Mouse (Mus musculus): Measurements from ENCODE around the gene Pdk1. TPM values are rescaled to one million over a fixed set of nuclear protein-coding genes. Genes with fewer than 3 reads are reported as not detected.
A peak's percentile ranks its signal among the peaks of the same experiment; 100 is the strongest.

Pdk1 gene
- polyA plus RNA-seq, 1 experiment from 2014 or later = 27.1 TPM

- Histone ChIP-seq H3K27ac (ENCODE audit: low read depth) (no peak overlapping the region), H3K4me3 (ENCODE audit: low read depth, low read length) (no peak overlapping the region), H3K9ac (replicated peaks) (no peak overlapping the region), H3K36me3 (replicated peaks; ENCODE audit: insufficient read depth, low read length) (peaks cover 72% of the 10 kb centered on the region), H3K4me1 (ENCODE audit: insufficient read depth) (no peaks in the 10 kb centered on the region), H3K4me2 (ENCODE audit: low read depth, low read length) (no peak overlapping the region), H3K27me3 (ENCODE audit: insufficient read depth, low read length) (no peaks in the 10 kb centered on the region), H3K9me3 (ENCODE audit: low read length) (no peaks in the 10 kb centered on the region)
- no peak for DNase-seq
- 93% methylated on average over 2 of the region's 2 CpGs for WGBS (ENCODE audit: insufficient replicate concordance)
- no peak for ATAC-seq
- TF ChIP-seq CTCF (IDR thresholded peaks at IDR 0.05; ENCODE audit: low read depth) (no peak), EP300 (IDR thresholded peaks at IDR 0.05; ENCODE audit: low read depth) (no peak)
These were observed 18.5 kb downstream of the Pdk1 start for GRCm38 (mm10) chr2:71891536-71891935.

GRCm38 (mm10) chr2:71892741-71893349, 19.8 kb downstream of the Pdk1 start:
- Histone ChIP-seq H3K9me3 (ENCODE audit: low read length) (no peaks in the 10 kb centered on the region), H3K4me1 (ENCODE audit: insufficient read depth) (no peaks in the 10 kb centered on the region), H3K9ac (replicated peaks) (no peak overlapping the region), H3K36me3 (replicated peaks; ENCODE audit: insufficient read depth, low read length) (peaks cover 73% of the 10 kb centered on the region), H3K27me3 (ENCODE audit: insufficient read depth, low read length) (no peaks in the 10 kb centered on the region), H3K27ac (ENCODE audit: low read depth) (no peak overlapping the region), H3K4me3 (ENCODE audit: low read depth, low read length) (no peak overlapping the region), H3K4me2 (ENCODE audit: low read depth, low read length) (no peak overlapping the region)
- ATAC-seq (no peak), DNase-seq (no peak)
- 89% methylated on average over 7 of the region's 7 CpGs for WGBS (ENCODE audit: insufficient replicate concordance)
- TF ChIP-seq CTCF (IDR thresholded peaks at IDR 0.05; ENCODE audit: low read depth) (no peak), EP300 (IDR thresholded peaks at IDR 0.05; ENCODE audit: low read depth) (no peak)

- WGBS (ENCODE audit: insufficient replicate concordance) = 84% methylated on average over 13 of the region's 13 CpGs
- Histone ChIP-seq H3K4me3 (ENCODE audit: low read depth, low read length) (no peak overlapping the region), H3K4me2 (ENCODE audit: low read depth, low read length) (no peak overlapping the region), H3K9ac (replicated peaks) (no peak overlapping the region), H3K4me1 (ENCODE audit: insufficient read depth) (no peaks in the 10 kb centered on the region), H3K27ac (ENCODE audit: low read depth) (no peak overlapping the region), H3K27me3 (ENCODE audit: insufficient read depth, low read length) (no peaks in the 10 kb centered on the region), H3K36me3 (replicated peaks; ENCODE audit: insufficient read depth, low read length) (peaks cover 68% of the 10 kb centered on the region), H3K9me3 (ENCODE audit: low read length) (no peaks in the 10 kb centered on the region)
- TF ChIP-seq EP300 (IDR thresholded peaks at IDR 0.05; ENCODE audit: low read depth) = no peak
- no peak for TF ChIP-seq CTCF (IDR thresholded peaks at IDR 0.05; ENCODE audit: low read depth)
- ATAC-seq (no peak), DNase-seq (no peak)
These were observed 22.7 kb downstream of the Pdk1 start for GRCm38 (mm10) chr2:71895596-71896286.

GRCm38 (mm10) chr2:71897420-71897819, 24.4 kb downstream of the Pdk1 start:
- ATAC-seq = no peak
- no peak overlapping the region for H3K27ac ChIP-seq (ENCODE audit: low read depth)
- no peak overlapping the region for H3K4me3 ChIP-seq (ENCODE audit: low read depth, low read length)
- no peaks in the 10 kb centered on the region for H3K4me1 ChIP-seq (ENCODE audit: insufficient read depth)
- DNase-seq = no peak
- 89% methylated on average over 12 of the region's 12 CpGs for WGBS (ENCODE audit: insufficient replicate concordance)
- TF ChIP-seq CTCF (IDR thresholded peaks at IDR 0.05; ENCODE audit: low read depth) = no peak
- TF ChIP-seq EP300 (IDR thresholded peaks at IDR 0.05; ENCODE audit: low read depth) = no peak
- no peak overlapping the region for H3K9ac ChIP-seq (replicated peaks)
- H3K4me2 ChIP-seq (ENCODE audit: low read depth, low read length) = no peak overlapping the region
- H3K27me3 ChIP-seq (ENCODE audit: insufficient read depth, low read length) = no peaks in the 10 kb centered on the region
- peaks cover 62% of the 10 kb centered on the region for H3K36me3 ChIP-seq (replicated peaks; ENCODE audit: insufficient read depth, low read length)
- no peaks in the 10 kb centered on the region for H3K9me3 ChIP-seq (ENCODE audit: low read length)

- Histone ChIP-seq H3K9ac (replicated peaks) (no peak overlapping the region), H3K27ac (ENCODE audit: low read depth) (no peak overlapping the region), H3K9me3 (ENCODE audit: low read length) (no peaks in the 10 kb centered on the region), H3K4me2 (ENCODE audit: low read depth, low read length) (no peak overlapping the region), H3K4me3 (ENCODE audit: low read depth, low read length) (no peak overlapping the region), H3K36me3 (replicated peaks; ENCODE audit: insufficient read depth, low read length) (peaks cover 53% of the 10 kb centered on the region), H3K27me3 (ENCODE audit: insufficient read depth, low read length) (no peaks in the 10 kb centered on the region), H3K4me1 (ENCODE audit: insufficient read depth) (no peaks in the 10 kb centered on the region)
- TF ChIP-seq CTCF (IDR thresholded peaks at IDR 0.05; ENCODE audit: low read depth) (peak; percentile 83), EP300 (IDR thresholded peaks at IDR 0.05; ENCODE audit: low read depth) (no peak)
- DNase-seq (no peak), ATAC-seq (no peak)
- WGBS (ENCODE audit: insufficient replicate concordance) = 45% methylated on average over 8 of the region's 8 CpGs
These were observed 25.4 kb downstream of the Pdk1 start for GRCm38 (mm10) chr2:71898335-71898856.

GRCm38 (mm10) chr2:71899886-71900285, 26.9 kb downstream of the Pdk1 start:
- no peak for DNase-seq
- ATAC-seq = no peak
- Histone ChIP-seq H3K4me1 (ENCODE audit: insufficient read depth) (no peaks in the 10 kb centered on the region), H3K9me3 (ENCODE audit: low read length) (no peaks in the 10 kb centered on the region), H3K27ac (ENCODE audit: low read depth) (no peak overlapping the region), H3K27me3 (ENCODE audit: insufficient read depth, low read length) (no peaks in the 10 kb centered on the region), H3K36me3 (replicated peaks; ENCODE audit: insufficient read depth, low read length) (peaks cover 46% of the 10 kb centered on the region), H3K9ac (replicated peaks) (no peak overlapping the region), H3K4me3 (ENCODE audit: low read depth, low read length) (no peak overlapping the region), H3K4me2 (ENCODE audit: low read depth, low read length) (no peak overlapping the region)
- WGBS (ENCODE audit: insufficient replicate concordance) = 81% methylated on average over 15 of the region's 15 CpGs
- TF ChIP-seq EP300 (IDR thresholded peaks at IDR 0.05; ENCODE audit: low read depth) (no peak), CTCF (IDR thresholded peaks at IDR 0.05; ENCODE audit: low read depth) (no peak)

Data from liver, postnatal 0 days (tissue).